Mouse (Mus musculus) forebrain, embryonic 11.5 days (tissue): ENCODE data around the gene Uqcc2. TPM values are rescaled to one million over a fixed set of nuclear protein-coding genes. Genes with fewer than 3 reads are reported as not detected.

Experiments
- ATAC-seq: fragments of 200-750 bp; cut with Nextera tagmentation; replicated peaks from 2 replicates; pipeline ENCODE4 v1.8.0; 2017; ENCODE audit warnings: moderate TSS enrichment; ENCODE audit not compliant: low FRiP score
- DNase-seq: peaks from one replicate; pipeline ENCODE4 v3.0.0-alpha.2; 2017; ENCODE audit warnings: low spot score
- H3K27ac ChIP-seq: fragments of 300-500 bp; sonication (generic); 2 replicates; pipeline ENCODE4 v1.5.1; 2014; ENCODE audit warnings: low read depth, low read length
- H3K27me3 ChIP-seq: fragments of 300-500 bp; sonication (generic); 2 replicates; pipeline ENCODE4 v1.6.1; 2014; ENCODE audit warnings: mild to moderate bottlenecking, low read length, mixed read lengths; ENCODE audit not compliant: control insufficient read depth, insufficient read depth
- H3K36me3 ChIP-seq: fragments of 300-500 bp; sonication (generic); 2 replicates; pipeline ENCODE4 v1.6.1; 2014; ENCODE audit warnings: mild to moderate bottlenecking, low read length, moderate library complexity, mixed read lengths; ENCODE audit not compliant: control insufficient read depth, insufficient read depth
- H3K4me1 ChIP-seq: fragments of 300-500 bp; sonication (generic); replicated peaks from 2 replicates; pipeline ENCODE4 v1.6.1; 2014; ENCODE audit warnings: low read length, mixed read lengths; ENCODE audit not compliant: control insufficient read depth, insufficient read depth
- H3K4me2 ChIP-seq: fragments of 300-500 bp; sonication (generic); 2 replicates; pipeline ENCODE4 v1.6.1; 2014; ENCODE audit warnings: low read depth, mild to moderate bottlenecking, low read length, moderate library complexity, mixed read lengths; ENCODE audit not compliant: severe bottlenecking
- H3K4me3 ChIP-seq: fragments of 300-500 bp; sonication (generic); 2 replicates; pipeline ENCODE4 v1.5.1; 2014; ENCODE audit warnings: low read depth, low read length
- H3K9ac ChIP-seq: fragments of 300-500 bp; sonication (generic); 2 replicates; pipeline ENCODE4 v1.6.1; 2014; ENCODE audit warnings: low read length
- H3K9me3 ChIP-seq: fragments of 300-500 bp; sonication (generic); 2 replicates; pipeline ENCODE4 v1.6.1; 2016; ENCODE audit warnings: low read length, mixed read lengths; ENCODE audit not compliant: control insufficient read depth
- WGBS: fragments of 180-500 bp; shearing (Covaris S2); extraction: QIAGEN DNeasy Blood & Tissue Kit; methylation state at CpG from one replicate; pipeline ENCODE4 v1.1.7; 2014; 5-methylcytosine and 5-hydroxymethylcytosine counted together
- polyA plus RNA-seq: library from polyadenylated mRNA; unstranded; fragments of >200 nt; fragmentation: Nextera tagmentation; extraction: Ambion mirVana; gene quantifications from 2 replicates; pipeline ENCODE4 v1.2.1, GENCODE M21; 2014

Gene Uqcc2
- polyA plus RNA-seq, 1 experiment from 2014 or later = 330 TPM

DNA sequence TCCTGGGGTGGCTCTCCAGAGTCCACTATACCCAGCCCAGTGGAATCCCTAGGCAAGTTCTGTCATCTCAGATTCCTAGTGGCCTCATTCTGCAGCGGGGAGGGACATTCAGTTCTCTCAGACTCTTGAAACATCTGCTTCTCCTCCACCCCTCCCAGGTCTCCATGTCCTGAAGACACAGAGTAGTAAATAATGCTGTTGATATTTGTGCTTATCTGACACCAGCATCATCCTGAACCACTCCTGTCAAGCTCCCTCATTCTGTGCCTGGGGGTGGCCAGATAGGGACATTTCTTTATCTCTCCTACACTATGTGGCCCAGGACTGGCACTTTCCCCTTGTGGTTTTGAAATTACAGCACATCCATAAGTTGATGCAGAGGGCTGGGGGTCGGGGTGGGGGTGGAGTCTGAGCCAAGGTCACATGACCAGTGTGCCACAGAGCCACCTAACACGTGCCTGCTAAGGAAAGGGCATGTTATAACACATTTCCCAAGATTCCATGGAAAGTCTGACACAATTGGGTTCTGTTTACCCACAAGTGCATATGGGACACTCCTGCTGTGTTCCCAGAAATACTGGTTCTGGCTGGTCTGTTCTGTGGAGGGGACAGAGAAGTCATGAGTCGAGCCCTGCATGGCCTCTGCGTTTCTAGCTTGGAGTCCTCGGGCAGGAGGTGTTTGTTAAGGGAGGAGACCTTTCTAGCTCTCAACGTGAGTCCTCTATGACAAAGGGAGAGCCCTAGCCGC lies 19.4 kb upstream of the Uqcc2 start:
- 71% methylated on average over 8 of the region's 8 CpGs for WGBS
- no peaks in the 10 kb centered on the region for H3K9me3 ChIP-seq
- no peaks in the 10 kb centered on the region for H3K36me3 ChIP-seq
- no peak overlapping the region for H3K4me3 ChIP-seq
- no peaks in the 10 kb centered on the region for H3K27me3 ChIP-seq
- ATAC-seq (no peak), DNase-seq (no peak)
- H3K4me2 ChIP-seq = no peak overlapping the region
- H3K27ac ChIP-seq = no peak overlapping the region
- H3K9ac ChIP-seq = no peak overlapping the region
- H3K4me1 ChIP-seq = no peaks in the 10 kb centered on the region

DNA sequence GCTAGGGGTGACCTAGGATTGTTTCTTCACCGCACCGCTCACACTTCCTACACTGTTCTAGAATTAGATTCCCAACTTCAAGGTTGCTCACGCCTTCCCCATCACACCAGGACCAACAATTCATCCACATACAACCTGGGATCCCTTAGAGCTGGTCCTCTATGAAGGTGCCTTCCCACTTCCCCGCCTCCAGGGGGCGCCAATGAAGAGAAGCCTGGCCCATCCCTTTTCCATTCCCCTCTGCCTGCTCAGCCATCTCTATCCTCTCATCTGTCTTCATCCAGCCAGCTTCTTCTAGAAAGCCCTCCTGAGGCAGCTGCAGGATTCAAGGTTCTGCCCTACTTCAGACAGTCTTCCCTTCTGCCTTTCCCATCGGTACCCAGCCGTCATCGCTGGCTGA lies 17.7 kb upstream of the Uqcc2 start:
- Histone ChIP-seq H3K27me3 (no peaks in the 10 kb centered on the region), H3K27ac (no peak overlapping the region), H3K4me3 (no peak overlapping the region), H3K4me1 (0 out of 2 replicates have a peak, but pooled peaks cover 1% of the 10 kb centered on the region), H3K9me3 (no peaks in the 10 kb centered on the region), H3K4me2 (no peak overlapping the region), H3K36me3 (no peaks in the 10 kb centered on the region), H3K9ac (no peak overlapping the region)
- ATAC-seq = no peak
- peak; percentile 71 for DNase-seq
- 71% methylated on average over 8 of the region's 8 CpGs for WGBS

DNA sequence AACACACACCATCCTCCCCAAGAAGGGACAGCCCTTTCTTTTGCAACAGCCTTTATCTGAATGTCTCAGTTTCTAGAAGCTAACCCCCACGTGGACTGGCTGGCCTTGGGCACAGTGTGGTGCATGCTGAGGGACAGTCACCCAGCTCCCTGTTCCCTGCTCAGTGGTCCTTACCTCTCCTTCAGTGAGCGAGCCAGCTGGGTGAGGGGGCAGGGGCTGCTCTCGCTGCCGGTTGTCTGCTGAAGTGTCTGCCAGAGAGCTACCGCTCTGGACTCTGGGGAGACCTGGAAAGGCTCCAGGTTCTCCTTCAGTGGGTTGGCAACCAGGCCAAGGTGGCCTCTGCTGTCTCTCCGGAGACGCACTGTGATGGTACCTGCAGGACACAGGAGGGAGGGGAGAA lies 17.2 kb upstream of the Uqcc2 start:
- WGBS = 83% methylated on average over 7 of the region's 7 CpGs
- Histone ChIP-seq H3K4me2 (no peak overlapping the region), H3K4me1 (0 out of 2 replicates have a peak, but pooled peaks cover 1% of the 10 kb centered on the region), H3K9me3 (no peaks in the 10 kb centered on the region), H3K27me3 (no peaks in the 10 kb centered on the region), H3K27ac (no peak overlapping the region), H3K9ac (no peak overlapping the region), H3K4me3 (no peak overlapping the region), H3K36me3 (no peaks in the 10 kb centered on the region)
- ATAC-seq (no peak), DNase-seq (no peak)

DNA sequence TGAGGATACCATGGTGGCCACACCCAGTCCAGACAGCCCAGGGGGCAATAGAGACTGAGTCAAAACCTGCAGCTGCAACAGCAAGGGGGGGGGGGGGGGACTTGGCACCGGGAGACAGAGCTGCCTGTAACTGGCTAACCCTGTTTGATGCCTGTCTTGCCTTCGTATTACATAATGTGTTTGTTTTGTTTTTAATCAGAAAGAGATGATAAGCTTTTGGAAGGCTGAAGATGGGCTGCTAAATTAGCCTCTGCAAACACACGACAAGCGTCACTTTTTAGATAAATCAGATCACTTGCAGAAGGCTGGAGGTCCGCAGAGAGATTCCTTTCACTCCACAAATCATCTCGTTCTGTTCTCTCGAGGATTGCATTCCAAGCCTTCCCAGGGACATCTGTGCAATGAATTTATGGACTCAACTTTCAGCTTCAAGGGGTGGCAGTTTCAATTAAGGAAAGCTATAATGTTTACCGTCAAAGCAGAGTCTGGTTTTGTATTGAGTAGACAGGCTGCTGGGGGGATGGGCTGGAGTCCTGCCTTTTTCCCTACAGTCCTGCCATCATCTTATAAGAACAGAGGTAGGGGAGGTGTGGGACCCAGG lies 12.7 kb upstream of the Uqcc2 start:
- no peak for DNase-seq
- 46% methylated on average over 8 of the region's 8 CpGs for WGBS
- Histone ChIP-seq H3K36me3 (no peaks in the 10 kb centered on the region), H3K9me3 (no peaks in the 10 kb centered on the region), H3K27ac (no peak overlapping the region), H3K4me3 (no peak overlapping the region), H3K4me1 (peaks cover 6% of the 10 kb centered on the region; the same call in 1 of the 2 replicates), H3K4me2 (no peak overlapping the region), H3K27me3 (no peaks in the 10 kb centered on the region), H3K9ac (no peak overlapping the region)
- no peak for ATAC-seq

DNA sequence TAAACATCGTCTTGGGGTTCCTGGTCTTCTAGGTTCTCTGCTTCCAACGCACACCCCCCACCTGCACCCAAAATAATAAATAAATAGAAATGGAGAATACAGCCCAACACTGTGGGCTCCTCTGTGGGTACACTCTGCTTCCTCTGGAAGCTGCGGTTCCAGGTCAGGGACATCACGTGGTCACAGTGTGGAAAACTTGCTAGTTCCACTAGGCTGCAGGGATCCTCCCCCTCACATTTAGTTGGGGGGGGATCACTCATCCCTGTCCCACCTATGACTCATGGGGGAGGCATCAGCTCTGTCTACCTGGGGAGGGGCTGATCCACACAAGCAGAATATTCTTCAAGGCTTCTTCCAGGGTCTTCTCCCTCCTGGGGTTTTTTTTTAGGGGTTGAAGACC lies 10.4 kb upstream of the Uqcc2 start:
- H3K4me1 ChIP-seq = peaks cover 6% of the 10 kb centered on the region; the same call in 1 of the 2 replicates
- no peak overlapping the region for H3K9ac ChIP-seq
- no peaks in the 10 kb centered on the region for H3K9me3 ChIP-seq
- WGBS = 84% methylated on average over 4 of the region's 4 CpGs
- H3K27me3 ChIP-seq = no peaks in the 10 kb centered on the region
- H3K36me3 ChIP-seq = no peaks in the 10 kb centered on the region
- no peak for DNase-seq
- no peak for ATAC-seq
- no peak overlapping the region for H3K27ac ChIP-seq
- H3K4me3 ChIP-seq = no peak overlapping the region
- H3K4me2 ChIP-seq = no peak overlapping the region

DNA sequence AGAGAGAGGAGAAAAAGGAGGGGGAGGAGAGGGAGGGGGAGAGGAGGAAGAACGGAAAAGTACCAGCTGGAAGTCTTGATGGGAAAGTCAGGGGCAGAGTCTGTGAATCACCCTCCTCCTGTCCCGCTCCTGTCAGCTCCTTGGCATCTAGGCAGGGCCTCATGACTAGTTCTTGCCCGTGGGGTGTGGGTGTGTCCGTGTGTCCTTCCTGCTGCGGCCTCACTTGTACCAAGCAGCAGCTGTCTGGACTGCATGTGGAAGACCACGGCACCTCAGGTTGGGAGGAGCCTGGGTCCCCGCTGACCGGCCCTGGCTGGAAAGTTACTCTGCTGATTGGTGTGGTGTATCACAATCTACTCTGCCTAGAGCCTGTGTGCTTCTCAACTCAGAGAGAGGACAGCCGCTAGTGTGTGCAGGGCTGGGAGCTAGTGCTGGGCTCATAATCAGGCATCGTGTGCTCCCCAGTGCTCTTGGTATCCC lies 8.3 kb upstream of the Uqcc2 start:
- Histone ChIP-seq H3K27me3 (no peaks in the 10 kb centered on the region), H3K4me3 (no peak overlapping the region)
- WGBS = 60% methylated on average over 10 of the region's 10 CpGs

DNA sequence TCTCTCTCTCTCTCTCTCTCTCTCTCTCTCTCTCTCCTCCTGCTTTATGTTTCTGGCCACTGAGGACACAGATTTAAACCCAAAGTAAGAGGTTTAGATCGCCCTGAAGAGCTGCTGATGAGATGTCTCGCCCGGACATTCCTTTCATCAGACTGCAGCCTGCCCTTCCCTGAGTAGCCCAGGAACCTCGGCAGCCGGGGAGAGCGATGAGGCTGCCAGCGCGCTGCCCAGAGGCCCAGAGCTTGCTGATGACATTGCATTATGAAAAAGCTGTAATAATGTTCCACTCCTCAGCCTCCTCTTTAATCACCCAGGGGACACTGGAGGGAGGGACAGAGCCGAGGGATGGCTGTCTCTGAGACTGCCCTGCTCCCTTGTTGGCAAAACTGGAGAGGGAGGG lies 6.5 kb upstream of the Uqcc2 start:
- H3K4me1 ChIP-seq = peaks cover 11% of the 10 kb centered on the region; the same call in 1 of the 2 replicates
- ATAC-seq = no peak
- H3K9ac ChIP-seq = no peak overlapping the region

More for the DNA sequence above, 8.3 kb upstream of the Uqcc2 start:
- H3K9me3 ChIP-seq = no peaks in the 10 kb centered on the region
- no peaks in the 10 kb centered on the region for H3K36me3 ChIP-seq
- H3K4me2 ChIP-seq = no peak overlapping the region
- DNase-seq (no peak), ATAC-seq (no peak)
- no peak overlapping the region for H3K27ac ChIP-seq
- H3K9ac ChIP-seq = no peak overlapping the region
- peaks cover 12% of the 10 kb centered on the region; the same call in 1 of the 2 replicates for H3K4me1 ChIP-seq

DNA sequence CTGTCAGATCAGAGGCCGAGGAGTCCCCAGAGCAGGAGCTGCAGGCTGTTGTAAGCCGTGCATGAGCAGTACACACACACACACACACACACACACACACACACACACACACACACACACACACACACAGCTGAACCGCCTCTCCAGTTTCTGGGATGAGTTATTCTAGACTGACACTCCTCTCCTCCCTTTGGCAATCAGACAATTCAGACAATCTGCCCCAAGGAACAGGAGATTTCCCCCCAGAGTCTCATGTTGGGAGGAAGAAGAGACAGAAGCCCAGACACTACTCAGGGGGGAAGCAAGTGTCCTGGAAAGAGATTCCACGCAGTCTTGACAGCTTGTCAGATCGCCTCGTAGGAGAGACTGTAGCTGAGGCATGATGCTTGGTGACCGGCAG lies 5.6 kb upstream of the Uqcc2 start:
- 46% methylated on average over 7 of the region's 7 CpGs for WGBS
- Histone ChIP-seq H3K4me2 (no peak overlapping the region), H3K9ac (no peak overlapping the region), H3K4me1 (peaks cover 11% of the 10 kb centered on the region; the same call in 1 of the 2 replicates), H3K27ac (no peak overlapping the region), H3K36me3 (no peaks in the 10 kb centered on the region), H3K27me3 (no peaks in the 10 kb centered on the region), H3K9me3 (no peaks in the 10 kb centered on the region), H3K4me3 (no peak overlapping the region)
- DNase-seq (no peak), ATAC-seq (no peak)

More for the DNA sequence above, 6.5 kb upstream of the Uqcc2 start:
- no peaks in the 10 kb centered on the region for H3K9me3 ChIP-seq
- H3K4me2 ChIP-seq = no peak overlapping the region
- H3K36me3 ChIP-seq = no peaks in the 10 kb centered on the region
- 61% methylated on average over 9 of the region's 9 CpGs for WGBS
- no peak overlapping the region for H3K27ac ChIP-seq
- DNase-seq = no peak
- H3K4me3 ChIP-seq = no peak overlapping the region
- no peaks in the 10 kb centered on the region for H3K27me3 ChIP-seq
